Mouse (Mus musculus): Measurements from ENCODE around the gene Foxi1.
"Not testable (repeated sequence)": the region's sequence is repeated elsewhere in the genome, so short reads cannot be mapped to it uniquely, and the experiment has no call there.

Foxi1 gene

GRCm38 (mm10) chr11:34207989-34208388 lies at the start of gene Foxi1:
TSS of gene Foxi1 (minus strand) at chr11:34208089.
- DNase-seq (ENCODE audit: low read depth, low spot score) = no peak
- H3K36me3 ChIP-seq (ENCODE audit: control insufficient read depth, insufficient read depth, low read length, poor library complexity, severe bottlenecking) = no peaks in the 10 kb centered on the region
- no peaks in the 10 kb centered on the region for H3K27me3 ChIP-seq (ENCODE audit: control insufficient read depth, insufficient read depth, low read length, poor library complexity, severe bottlenecking)

GRCm38 (mm10) chr11:34242979-34243378 lies 35.1 kb upstream of the Foxi1 start:
- Histone ChIP-seq H3K36me3 (ENCODE audit: control insufficient read depth, insufficient read depth, low read length, poor library complexity, severe bottlenecking) (peaks cover 29% of the 10 kb centered on the region), H3K27me3 (ENCODE audit: control insufficient read depth, insufficient read depth, low read length, poor library complexity, severe bottlenecking) (no peaks in the 10 kb centered on the region)
- no peak for DNase-seq (ENCODE audit: low read depth, low spot score)

GRCm38 (mm10) chr11:34240252-34240651 lies 32.4 kb upstream of the Foxi1 start:
- peaks cover 22% of the 10 kb centered on the region for H3K36me3 ChIP-seq (ENCODE audit: control insufficient read depth, insufficient read depth, low read length, poor library complexity, severe bottlenecking)
- DNase-seq (ENCODE audit: low read depth, low spot score) = no peak

GRCm38 (mm10) chr11:34239691-34240090 lies 31.8 kb upstream of the Foxi1 start:
- DNase-seq (ENCODE audit: low read depth, low spot score) = no peak
- Histone ChIP-seq H3K27me3 (ENCODE audit: control insufficient read depth, insufficient read depth, low read length, poor library complexity, severe bottlenecking) (no peaks in the 10 kb centered on the region), H3K36me3 (ENCODE audit: control insufficient read depth, insufficient read depth, low read length, poor library complexity, severe bottlenecking) (peaks cover 22% of the 10 kb centered on the region)

More at GRCm38 (mm10) chr11:34240252-34240651, 32.4 kb upstream of the Foxi1 start:
- no peaks in the 10 kb centered on the region for H3K27me3 ChIP-seq (ENCODE audit: control insufficient read depth, insufficient read depth, low read length, poor library complexity, severe bottlenecking)

GRCm38 (mm10) chr11:34236885-34237284 lies 29.0 kb upstream of the Foxi1 start:
- H3K36me3 ChIP-seq (ENCODE audit: control insufficient read depth, insufficient read depth, low read length, poor library complexity, severe bottlenecking) = peaks cover 26% of the 10 kb centered on the region
- no peaks in the 10 kb centered on the region for H3K27me3 ChIP-seq (ENCODE audit: control insufficient read depth, insufficient read depth, low read length, poor library complexity, severe bottlenecking)
- no peak for DNase-seq (ENCODE audit: low read depth, low spot score)

GRCm38 (mm10) chr11:34236091-34236759 lies 28.3 kb upstream of the Foxi1 start:
- peak; percentile 64 for DNase-seq (ENCODE audit: low read depth, low spot score)
- H3K27me3 ChIP-seq (ENCODE audit: control insufficient read depth, insufficient read depth, low read length, poor library complexity, severe bottlenecking) = no peaks in the 10 kb centered on the region
- peaks cover 28% of the 10 kb centered on the region for H3K36me3 ChIP-seq (ENCODE audit: control insufficient read depth, insufficient read depth, low read length, poor library complexity, severe bottlenecking)

- no peaks in the 10 kb centered on the region for H3K27me3 ChIP-seq (ENCODE audit: control insufficient read depth, insufficient read depth, low read length, poor library complexity, severe bottlenecking)
- peaks cover 29% of the 10 kb centered on the region for H3K36me3 ChIP-seq (ENCODE audit: control insufficient read depth, insufficient read depth, low read length, poor library complexity, severe bottlenecking)
- peak; percentile 65 for DNase-seq (ENCODE audit: low read depth, low spot score)
Measured at GRCm38 (mm10) chr11:34228758-34229364, 21.0 kb upstream of the Foxi1 start.

- DNase-seq (ENCODE audit: low read depth, low spot score) = peak; percentile 35
- Histone ChIP-seq H3K27me3 (ENCODE audit: control insufficient read depth, insufficient read depth, low read length, poor library complexity, severe bottlenecking) (no peaks in the 10 kb centered on the region), H3K36me3 (ENCODE audit: control insufficient read depth, insufficient read depth, low read length, poor library complexity, severe bottlenecking) (peaks cover 24% of the 10 kb centered on the region)
Measured at GRCm38 (mm10) chr11:34227180-34227579, 19.3 kb upstream of the Foxi1 start.

- not testable (repeated sequence) for H3K36me3 ChIP-seq (ENCODE audit: control insufficient read depth, insufficient read depth, low read length, poor library complexity, severe bottlenecking); DNase-seq (ENCODE audit: low read depth, low spot score); H3K27me3 ChIP-seq (ENCODE audit: control insufficient read depth, insufficient read depth, low read length, poor library complexity, severe bottlenecking)
Measured at GRCm38 (mm10) chr11:34220596-34220995, 12.7 kb upstream of the Foxi1 start.

GRCm38 (mm10) chr11:34212853-34213252 lies 5.0 kb upstream of the Foxi1 start:
- H3K36me3 ChIP-seq (ENCODE audit: control insufficient read depth, insufficient read depth, low read length, poor library complexity, severe bottlenecking) = no peaks in the 10 kb centered on the region
- DNase-seq (ENCODE audit: low read depth, low spot score) = peak; percentile 72
- H3K27me3 ChIP-seq (ENCODE audit: control insufficient read depth, insufficient read depth, low read length, poor library complexity, severe bottlenecking) = no peaks in the 10 kb centered on the region

GRCm38 (mm10) chr11:34202769-34203168 lies 5.1 kb downstream of the Foxi1 start:
- H3K27me3 ChIP-seq (ENCODE audit: control insufficient read depth, insufficient read depth, low read length, poor library complexity, severe bottlenecking) = no peaks in the 10 kb centered on the region
- no peak for DNase-seq (ENCODE audit: low read depth, low spot score)
- no peaks in the 10 kb centered on the region for H3K36me3 ChIP-seq (ENCODE audit: control insufficient read depth, insufficient read depth, low read length, poor library complexity, severe bottlenecking)

- no peaks in the 10 kb centered on the region for H3K36me3 ChIP-seq (ENCODE audit: control insufficient read depth, insufficient read depth, low read length, poor library complexity, severe bottlenecking)
- no peak for DNase-seq (ENCODE audit: low read depth, low spot score)
- no peaks in the 10 kb centered on the region for H3K27me3 ChIP-seq (ENCODE audit: control insufficient read depth, insufficient read depth, low read length, poor library complexity, severe bottlenecking)
Measured at GRCm38 (mm10) chr11:34195142-34195541, 12.7 kb downstream of the Foxi1 start.

GRCm38 (mm10) chr11:34194158-34194941 lies 13.5 kb downstream of the Foxi1 start:
- Histone ChIP-seq H3K27me3 (ENCODE audit: control insufficient read depth, insufficient read depth, low read length, poor library complexity, severe bottlenecking) (no peaks in the 10 kb centered on the region), H3K36me3 (ENCODE audit: control insufficient read depth, insufficient read depth, low read length, poor library complexity, severe bottlenecking) (no peaks in the 10 kb centered on the region)
- DNase-seq (ENCODE audit: low read depth, low spot score) = no peak

GRCm38 (mm10) chr11:34193658-34194057 lies 14.2 kb downstream of the Foxi1 start:
- Histone ChIP-seq H3K27me3 (ENCODE audit: control insufficient read depth, insufficient read depth, low read length, poor library complexity, severe bottlenecking) (no peaks in the 10 kb centered on the region), H3K36me3 (ENCODE audit: control insufficient read depth, insufficient read depth, low read length, poor library complexity, severe bottlenecking) (no peaks in the 10 kb centered on the region)
- no peak for DNase-seq (ENCODE audit: low read depth, low spot score)

GRCm38 (mm10) chr11:34184266-34184665 lies 23.6 kb downstream of the Foxi1 start:
- DNase-seq (ENCODE audit: low read depth, low spot score) = no peak
- Histone ChIP-seq H3K27me3 (ENCODE audit: control insufficient read depth, insufficient read depth, low read length, poor library complexity, severe bottlenecking) (no peaks in the 10 kb centered on the region), H3K36me3 (ENCODE audit: control insufficient read depth, insufficient read depth, low read length, poor library complexity, severe bottlenecking) (no peaks in the 10 kb centered on the region)

All from splenic B cell, adult 2 months (primary cell).